Mouse (Mus musculus) CD4-positive helper T cell, adult 2 months (primary cell): ENCODE measurements around the gene Spats1.
A peak's percentile ranks its signal among the peaks of the same experiment; 100 is the strongest.
"Not testable (repeated sequence)": the region's sequence is repeated elsewhere in the genome, so short reads cannot be mapped to it uniquely, and the experiment has no call there.

ENCODE experiments used
- DNase-seq: peaks from one replicate; pipeline ENCODE4 v3.0.0-alpha.2; 2012; ENCODE audit warnings: low read depth, missing footprints, low spot score

The Spats1 gene

DNA sequence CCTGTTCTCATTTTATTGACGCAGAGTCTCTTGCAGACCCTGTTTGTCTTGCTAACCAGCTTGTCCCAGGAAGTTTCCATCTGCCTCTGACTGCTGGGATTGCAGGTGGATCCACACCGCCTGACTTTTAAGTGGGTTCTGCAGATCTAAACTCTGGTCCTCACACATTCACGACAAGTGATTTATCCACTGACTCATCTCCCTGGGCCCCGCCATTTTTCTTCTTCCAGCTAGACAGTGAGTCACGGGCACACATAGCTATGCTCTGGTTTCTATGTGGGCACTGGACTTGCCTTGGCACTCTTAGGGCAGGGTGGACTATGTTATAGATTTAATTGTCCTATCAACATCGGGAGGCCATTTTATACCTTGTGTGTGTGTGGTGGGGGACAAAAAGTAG lies 14.5 kb upstream of the Spats1 start:
- no peak for DNase-seq

DNA sequence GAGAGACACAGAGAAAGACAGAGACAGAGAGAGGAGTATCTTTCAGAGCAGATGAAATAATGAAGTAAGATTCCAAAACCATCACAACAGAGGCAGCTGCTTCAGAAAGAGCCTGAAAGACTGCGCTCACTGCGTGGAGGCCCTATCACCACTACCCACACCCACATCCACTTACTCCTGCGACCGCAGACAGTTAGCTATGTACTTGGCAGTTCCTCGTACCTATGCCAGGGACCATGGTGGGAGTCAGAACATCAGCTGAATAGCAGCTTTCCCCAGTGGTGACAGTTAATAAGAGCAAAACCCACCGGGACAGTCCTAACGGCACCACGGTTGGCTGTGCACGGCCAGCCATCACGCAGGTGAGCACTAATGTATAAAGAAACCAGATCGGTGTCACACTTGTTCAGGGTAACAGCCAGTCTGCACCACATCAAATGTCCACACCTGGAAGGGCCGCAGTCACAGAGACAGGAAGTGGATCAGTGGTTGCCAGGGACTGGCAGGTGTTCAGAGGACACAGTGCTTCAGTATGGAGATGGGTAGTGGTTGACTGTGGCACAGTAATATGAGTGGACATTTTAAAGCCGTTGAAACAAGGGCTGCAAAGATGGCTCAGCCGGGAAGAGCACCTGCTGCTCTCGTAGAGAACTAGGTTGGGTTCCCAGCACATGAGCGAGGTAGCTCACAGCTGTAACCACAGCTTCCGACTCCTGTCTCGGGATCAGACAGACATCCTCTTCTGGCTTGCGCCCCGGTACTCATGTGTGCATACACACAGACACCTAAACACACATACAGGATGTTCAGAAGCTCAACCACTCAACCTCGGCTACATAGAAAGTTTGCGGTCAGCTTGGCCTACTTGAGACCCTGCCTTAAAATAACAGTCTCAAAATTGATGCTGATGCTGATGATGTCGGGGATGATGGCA lies 13.4 kb upstream of the Spats1 start:
- peak; percentile 80 for DNase-seq

DNA sequence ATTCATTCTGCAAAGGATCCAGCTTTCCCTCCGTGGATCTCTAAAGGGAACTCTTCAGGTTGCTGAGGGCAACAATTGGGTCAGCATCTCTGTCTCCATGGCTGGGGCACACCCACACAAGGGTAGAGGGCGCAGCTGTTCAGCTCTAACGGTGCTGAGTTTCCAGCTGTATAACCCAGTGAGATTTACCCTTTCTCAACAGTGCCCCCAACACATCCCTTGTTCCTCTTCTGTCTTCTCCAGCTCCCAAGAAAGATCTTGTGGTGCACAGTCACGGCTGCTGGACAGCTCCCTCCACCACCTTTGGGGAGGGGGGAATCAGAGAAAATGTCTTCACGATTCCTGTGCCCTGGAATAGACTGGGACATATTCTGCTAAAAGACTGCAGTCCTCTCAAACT lies 12.0 kb upstream of the Spats1 start:
- DNase-seq = no peak

DNA sequence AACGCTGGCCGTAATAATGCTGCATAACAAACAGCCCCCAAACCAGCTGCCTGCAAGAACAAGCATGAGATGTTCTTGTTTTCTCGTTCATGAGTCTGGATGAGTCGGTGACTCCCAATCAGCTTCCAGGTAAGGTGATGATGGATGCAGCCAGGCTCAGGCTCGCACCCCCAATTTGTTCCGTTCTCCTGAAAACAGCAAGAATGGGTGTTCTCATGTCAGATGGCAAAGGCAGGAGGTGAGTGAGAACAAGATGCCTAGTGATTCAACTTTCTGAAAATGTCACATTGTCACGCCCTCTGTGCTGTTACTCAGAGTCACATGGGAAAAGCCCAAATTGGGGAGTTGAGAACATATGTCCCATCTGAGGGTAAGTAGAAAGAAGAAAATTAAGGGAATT lies 10.4 kb upstream of the Spats1 start:
- no peak for DNase-seq

DNA sequence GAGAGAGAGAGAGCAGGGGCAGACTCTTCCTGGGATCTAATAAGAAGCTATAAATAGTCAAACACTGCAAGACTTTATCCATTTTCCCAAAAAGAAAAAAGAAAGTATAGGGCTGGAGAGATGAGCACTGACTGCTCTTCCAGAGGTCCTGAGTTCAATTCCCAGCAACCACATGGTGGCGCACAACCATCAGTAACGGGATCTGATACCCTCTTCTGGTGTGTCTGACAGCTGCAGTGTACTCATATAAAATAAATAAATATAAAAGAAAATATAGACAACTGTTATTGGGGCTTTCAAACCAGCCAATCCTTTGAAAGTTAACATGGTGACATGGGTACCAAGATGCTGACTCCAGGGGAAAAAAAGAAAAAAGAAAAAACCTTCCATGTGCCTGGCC lies 5.2 kb upstream of the Spats1 start:
- DNase-seq = peak; percentile 41

DNA sequence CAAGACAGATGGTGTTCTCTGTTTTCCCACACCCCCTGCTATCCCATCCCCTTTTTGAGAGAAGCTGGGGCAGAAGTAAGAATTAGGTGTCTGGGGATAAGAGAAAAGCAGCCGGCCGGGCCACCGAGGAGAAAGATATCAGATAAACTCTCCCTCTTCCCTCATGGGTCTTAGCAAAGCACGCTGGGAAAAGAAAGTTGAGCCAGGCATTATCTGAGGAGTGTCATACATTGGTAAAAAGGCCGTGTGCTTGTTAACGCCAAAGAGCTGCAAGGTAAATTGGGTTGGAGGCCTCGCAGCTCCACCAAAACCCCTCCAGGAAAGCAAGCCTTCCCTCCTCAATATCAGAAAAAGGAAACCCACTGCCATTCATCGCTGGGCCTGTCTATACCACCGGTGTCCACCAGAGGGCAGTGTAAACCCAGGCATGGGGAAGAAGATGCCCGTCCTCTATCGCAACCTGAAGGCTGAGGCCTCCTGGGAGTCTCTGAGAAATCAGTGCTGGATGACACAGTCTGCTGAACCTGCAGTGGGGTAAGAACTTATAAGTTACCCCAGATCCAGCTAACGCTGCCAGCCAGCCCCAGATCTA lies 3.1 kb upstream of the Spats1 start:
- peak; percentile 74 for DNase-seq

DNA sequence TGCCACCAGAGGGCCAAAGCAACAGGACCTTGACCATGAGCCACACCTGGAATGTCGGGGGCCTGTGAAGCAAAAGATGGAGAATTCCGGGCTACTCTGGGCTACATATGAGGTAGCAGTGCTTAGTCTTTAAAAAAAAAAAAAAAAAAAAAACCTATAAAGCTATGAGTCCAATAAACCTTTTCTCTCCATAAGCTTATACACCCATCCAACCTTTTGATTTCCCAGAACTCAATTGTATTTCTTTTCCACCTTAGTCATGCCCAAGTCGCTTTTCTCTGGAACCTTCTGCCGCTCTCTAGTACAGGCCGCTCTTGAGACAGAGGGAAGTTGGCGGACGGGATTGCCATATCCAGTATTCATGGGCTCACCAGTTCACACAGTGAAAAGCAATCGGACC lies 1.1 kb downstream of the Spats1 start:
- no peak for DNase-seq

DNA sequence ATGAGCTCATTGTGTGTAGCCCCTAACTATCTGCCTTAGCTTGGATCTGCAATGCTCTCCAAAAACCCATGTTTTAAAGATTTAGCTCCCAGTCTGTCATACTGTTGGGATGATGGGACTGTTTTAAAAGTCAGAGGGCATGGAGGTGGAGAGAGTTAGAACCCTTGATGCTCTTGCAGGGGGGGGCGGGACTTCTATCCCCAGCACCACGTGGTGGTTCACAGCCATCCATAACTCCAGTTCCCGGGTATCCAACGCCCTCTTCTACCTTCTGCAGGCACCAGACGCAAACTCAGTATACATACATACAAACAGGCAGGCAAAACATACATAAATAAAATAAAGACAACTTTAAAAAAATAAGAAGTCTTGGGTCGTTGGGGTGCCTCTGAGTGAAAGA lies 1.5 kb downstream of the Spats1 start:
- DNase-seq = no peak

DNA sequence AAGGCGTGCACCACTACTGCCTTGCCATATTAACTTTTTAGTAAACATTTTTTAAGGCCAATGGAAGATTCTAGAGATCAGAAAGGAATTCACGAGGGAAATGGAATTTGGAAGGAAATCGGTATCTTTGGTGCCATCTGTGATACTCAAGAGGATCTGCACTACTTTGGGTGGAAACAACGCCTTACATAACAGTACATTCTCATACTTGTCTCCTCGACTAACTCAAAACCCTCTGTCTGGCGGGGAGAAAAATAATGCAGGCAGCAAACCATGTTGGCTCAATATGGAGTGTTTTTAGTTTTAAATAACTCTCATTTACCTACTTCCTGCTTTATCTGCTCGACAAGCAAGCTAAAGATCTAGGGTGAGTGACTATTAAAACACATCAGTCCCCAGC lies 4.5 kb downstream of the Spats1 start:
- no peak for DNase-seq

DNA sequence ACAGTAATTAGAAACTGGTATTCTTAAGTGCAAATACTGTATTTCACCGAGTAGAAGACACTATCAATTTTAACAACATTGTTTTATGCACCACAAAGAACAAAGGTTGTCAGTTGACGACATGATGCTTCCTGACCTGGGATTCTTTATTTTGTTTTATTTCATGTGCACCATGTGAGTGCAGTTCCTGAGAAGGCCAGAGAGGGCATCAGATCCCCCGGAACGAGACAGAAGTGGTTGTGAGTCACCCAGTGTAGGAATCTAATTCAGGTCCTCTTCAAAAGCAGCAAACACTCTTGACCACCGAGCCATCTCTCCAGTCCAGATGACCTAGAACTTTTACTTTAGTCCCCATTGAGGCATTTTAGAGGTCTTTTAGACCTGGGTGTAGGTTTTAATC lies 6.9 kb downstream of the Spats1 start:
- no peak for DNase-seq

DNA sequence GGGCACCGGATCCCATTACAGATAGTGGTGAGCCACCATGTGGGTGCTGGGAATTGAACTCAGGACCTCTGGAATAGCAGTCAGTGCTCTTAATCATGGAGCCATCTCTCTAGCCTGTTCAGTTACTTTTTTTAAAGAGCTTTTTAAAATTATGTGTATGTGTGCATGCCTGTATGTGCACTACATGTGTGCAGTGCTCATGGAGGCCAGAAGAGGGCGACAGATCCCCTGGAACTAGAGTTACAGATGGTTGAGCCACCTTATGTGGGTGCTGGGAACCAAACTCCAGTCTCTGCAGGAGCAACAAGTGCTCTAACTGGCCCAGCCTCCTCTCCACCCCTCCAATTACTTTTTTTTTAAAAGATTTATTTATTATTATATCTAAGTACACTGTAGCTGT lies 8.5 kb downstream of the Spats1 start:
- DNase-seq = no peak

DNA sequence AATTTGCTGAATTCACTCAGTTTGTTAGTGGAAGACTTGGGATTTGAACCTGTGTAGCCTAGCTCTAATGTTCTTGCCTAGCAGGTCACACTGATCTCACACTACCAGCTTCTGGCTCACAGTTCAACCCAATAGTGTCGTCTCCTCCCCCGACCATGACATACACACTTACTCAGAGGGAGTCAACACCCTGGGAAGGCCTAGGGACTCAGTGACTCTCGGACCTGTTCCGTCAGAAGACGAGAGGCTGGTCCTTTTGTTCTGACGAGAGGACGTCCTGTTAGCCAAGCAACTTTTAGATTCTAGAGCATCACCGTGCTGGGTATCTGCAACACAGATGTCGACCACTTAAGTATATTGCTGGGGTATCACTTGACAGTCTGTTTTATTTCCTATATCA lies 11.0 kb downstream of the Spats1 start:
- no peak for DNase-seq

DNA sequence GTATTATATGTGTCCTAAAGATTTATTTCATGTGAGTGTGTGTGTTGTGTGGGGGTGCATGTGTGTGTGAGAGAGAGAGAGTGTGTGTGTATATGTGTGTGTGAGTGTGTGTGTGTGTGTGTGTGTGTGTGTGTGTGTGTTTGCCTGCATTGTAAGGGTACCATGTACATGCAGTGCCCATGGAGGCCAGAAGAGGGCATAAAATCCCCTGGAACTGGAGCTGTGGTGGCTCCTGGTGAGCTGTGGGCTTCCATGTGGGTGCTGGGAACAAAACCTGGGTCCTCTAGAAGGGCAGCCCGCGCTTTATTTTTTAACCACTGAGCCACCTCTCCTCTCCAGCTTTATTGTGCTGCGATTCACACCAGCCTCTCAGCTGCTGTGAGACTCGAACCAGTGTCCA lies 12.7 kb downstream of the Spats1 start:
- no peak for DNase-seq

DNA sequence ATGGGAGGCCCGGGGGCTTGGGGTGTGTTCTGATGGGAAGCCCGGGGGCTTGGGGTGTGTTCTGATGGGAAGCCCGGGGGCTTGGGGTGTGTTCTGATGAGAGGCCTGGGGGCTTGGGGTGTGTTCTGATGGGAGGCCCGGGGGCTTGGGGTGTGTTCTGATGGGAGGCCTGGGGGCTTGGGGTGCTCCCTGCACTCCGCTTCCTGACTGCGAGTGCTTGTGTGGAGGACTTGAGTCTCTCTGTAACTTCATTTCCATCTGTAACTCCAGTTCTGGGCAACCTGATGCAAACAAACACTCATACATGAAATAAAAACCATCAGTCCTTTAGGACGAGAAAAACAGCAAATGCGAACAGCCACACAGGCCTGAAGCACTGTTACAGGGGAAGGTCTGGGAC lies 16.2 kb downstream of the Spats1 start:
- no peak for DNase-seq

DNA sequence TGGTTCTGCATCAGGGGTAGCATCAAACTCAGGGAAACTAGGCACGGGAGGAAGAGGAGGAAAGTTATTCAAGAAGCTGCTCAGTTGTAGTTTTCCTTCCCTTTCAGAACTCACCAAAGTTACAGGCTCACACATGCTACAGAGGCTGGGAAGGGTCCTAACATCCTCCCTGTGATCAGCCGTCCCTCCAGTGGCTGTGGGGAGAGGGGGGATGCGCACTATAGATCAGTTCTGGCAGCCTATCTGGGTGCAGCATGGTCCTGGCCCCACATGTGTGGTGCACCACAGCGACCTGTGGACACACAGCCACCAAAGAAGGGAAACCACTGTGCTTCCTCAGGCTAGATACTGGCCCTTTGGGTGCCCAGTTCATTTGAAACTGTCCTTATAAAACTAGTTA lies 16.7 kb downstream of the Spats1 start:
- DNase-seq = no peak

DNA sequence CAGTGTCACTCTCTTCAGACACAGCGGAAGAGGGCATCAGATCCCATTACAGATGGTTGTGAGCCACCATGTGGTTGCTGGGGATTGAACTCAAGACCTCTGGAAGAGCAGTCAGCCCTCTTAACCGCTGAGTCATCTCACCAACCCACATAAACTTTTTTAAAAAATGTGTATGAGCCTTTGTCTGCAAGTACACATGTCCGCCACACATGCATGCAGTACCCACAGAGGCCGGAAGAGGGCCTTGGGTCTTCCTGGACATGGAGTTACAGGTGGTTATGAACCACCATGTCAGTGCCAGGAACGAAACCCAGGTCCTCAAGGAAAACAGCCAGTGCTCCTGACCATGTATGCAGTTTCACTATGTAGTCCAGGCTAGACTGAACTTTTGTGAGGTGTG lies 17.7 kb downstream of the Spats1 start:
- no peak for DNase-seq

DNA sequence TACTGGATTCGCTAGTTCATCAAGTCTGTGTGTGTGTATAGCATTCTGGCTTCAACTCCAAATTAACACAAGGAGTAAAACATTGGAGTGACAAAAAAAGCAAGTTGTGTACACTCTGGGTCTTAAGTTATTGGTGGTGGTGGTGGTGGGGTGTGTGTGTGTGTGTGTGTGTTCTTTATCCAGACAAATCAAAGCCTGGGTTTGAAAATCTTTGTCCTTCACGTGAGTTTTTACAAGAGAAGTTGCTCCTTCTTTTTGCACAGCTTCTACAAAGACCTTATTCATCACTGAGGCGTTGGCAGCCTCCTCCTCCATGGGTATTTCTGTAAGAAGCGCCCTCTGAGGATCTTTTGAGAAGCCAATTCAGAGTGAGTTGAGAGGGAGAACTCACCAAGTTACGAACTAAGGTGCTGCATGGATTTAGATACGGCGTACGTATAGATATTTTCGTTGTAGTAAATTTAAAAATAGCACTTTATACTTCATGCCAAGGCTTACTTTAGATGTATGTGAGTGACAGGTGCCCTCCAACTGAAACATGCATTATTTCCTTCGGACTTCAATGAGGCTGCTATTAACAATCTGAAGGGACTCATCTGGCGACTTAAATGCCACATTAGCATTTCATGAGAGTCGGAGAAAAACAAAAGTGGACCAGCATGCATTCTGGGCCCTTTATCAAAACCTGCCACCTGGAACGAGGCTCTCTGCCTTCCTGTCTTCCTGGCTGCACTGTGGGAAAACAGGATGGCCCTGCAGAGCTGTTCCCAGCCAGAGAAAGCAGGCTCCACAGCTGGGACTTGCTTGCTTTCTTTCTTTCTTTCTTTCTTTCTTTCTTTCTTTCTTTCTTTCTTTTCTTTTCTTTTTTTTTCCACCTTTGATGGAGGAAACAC lies 18.7 kb downstream of the Spats1 start:
- DNase-seq = no peak

DNA sequence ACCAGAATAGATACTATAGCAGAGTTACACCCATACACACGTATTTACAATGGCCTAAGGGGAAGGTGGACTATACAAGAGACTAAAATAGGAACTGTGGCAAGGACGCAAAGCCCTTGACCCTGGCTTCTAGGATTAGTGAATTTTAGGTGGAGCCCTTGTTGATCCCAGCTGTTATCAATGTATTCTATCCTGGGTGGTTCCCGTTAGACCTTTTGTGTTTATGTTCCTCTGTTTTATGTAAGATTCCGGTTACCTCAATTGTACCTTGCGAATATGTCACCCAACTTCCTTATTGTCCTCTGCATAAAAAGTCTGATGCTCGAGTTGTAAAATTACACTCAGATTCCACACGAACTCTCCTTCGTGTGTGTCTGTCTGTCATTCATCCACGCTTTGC lies 19.4 kb downstream of the Spats1 start:
- not testable (repeated sequence) for DNase-seq

DNA sequence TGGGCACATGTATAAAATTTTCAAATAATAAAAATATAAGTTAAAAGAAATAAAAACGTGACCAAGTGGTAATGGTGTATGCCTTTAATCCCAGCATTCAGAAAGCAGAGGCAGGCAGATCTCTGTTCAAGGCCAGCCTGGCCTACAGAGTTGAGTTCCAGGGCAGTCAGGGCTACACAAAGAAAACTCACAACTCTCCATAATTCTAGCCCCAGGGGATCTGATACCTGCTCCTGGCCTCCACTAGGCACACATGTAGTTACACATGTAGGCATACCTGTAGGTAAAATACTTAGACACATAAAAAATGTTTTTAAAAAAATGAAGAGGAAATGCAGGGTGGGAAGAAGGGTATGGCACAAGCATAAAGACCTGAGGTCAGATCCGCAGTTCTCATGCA lies 20.4 kb downstream of the Spats1 start:
- DNase-seq = no peak

DNA sequence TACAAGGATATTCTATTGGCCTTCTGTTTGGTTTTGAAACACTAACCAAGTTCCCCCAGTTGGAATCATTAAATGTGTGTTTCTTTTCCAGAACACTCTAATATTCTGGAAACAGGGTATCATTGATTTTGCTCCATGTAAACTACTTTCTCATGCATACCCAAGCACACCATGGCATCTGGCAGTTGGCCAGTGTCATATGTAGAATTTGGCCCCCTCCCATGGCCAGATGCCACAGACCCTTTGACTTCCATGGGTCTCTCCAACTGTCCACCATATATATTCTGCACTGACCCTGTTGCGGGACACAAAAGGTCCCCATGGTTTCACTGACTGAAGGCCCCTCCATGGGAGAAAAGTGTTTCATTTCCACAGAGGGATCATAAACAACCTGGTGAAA lies 22.9 kb downstream of the Spats1 start:
- DNase-seq = no peak

DNA sequence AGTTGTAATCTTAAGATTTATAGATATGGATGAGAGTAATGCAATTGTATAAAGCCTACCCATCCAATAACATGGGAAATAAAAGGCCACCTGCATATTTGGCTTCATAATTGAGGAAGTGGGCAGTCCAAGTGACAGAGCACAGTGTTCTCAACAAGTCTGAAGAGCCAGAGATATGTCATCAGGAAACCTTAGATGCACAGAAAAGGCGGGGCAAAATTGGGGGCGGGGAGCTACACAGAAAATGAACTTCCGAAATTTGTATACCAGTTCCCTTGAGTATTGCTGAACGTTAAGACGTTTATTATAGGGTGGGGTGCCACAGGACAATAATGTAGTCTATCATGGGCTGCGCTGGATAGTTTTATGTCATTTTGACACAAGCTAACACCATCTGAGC lies 25.1 kb downstream of the Spats1 start:
- DNase-seq = no peak

DNA sequence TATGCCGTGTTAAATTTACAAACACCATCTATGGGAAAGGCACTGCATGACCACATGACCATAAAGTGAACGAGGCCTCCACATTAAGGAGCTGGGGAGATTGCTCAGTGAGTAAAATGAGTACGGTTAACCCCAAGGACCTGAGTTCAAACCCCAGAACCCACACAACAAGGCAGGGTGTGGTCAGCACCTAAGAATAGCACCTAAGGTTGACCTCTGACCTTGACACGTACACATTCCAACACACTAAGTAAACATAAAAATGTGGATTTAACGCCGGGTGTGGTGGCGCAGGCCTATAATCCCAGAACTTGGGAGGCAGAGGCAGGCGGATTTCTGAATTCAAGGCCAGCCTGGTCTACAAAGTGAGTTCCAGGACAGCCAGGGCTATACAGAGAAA lies 25.6 kb downstream of the Spats1 start:
- no peak for DNase-seq
